In the genomic region with DNA sequence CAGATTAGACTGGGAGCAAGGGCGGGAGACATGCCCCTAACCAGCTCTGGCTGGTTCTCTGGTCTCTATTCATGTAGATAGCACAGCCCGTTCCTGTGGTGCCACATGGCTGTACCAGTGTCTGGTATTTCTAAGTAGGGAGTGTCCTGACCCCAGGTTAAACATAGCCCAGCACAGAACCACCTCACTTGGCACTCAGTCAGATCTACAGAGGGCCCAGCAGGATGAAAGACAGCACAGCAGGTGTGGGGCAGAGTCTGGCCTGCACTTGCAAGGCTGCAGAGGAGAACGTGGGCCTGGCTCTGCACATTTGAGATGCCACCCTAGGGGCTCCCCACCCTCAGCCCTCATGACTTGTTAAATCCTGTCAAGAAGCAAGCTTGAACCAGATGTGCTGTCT, we compare ENCODE assay signal across 13 mouse cellular contexts. TPM values are rescaled to one million over a fixed set of nuclear protein-coding genes. Genes with fewer than 3 reads are reported as not detected.
DNase-seq lines count a peak whose midpoint lies in the region; ATAC-seq and TF ChIP-seq lines count a peak whose summit lies in the region.
"Had no signal": no experiment of that assay in that cellular context is flagged by ENCODE, and none has a peak within 500 bp of the region (broad histone marks: within the 10 kb centered on the region; RNA-seq: fewer than 3 reads in every experiment).

No protein-coding gene starts in this region.

- 29% methylated on average over 3 of the region's 3 CpGs for WGBS in kidney, adult 2 months
- 43% methylated on average over 3 of the region's 3 CpGs for WGBS in heart, embryonic 15.5 days
- WGBS in forebrain, embryonic 13.5 days: 78% methylated on average over 3 of the region's 3 CpGs

- TF ChIP-seq CTCF in kidney, adult 2 months (conservative IDR thresholded peaks at IDR 0.05; ENCODE audit: insufficient read depth, insufficient read length, low read depth, low read length): no peak

- H3K4me2 ChIP-seq in heart, embryonic 15.5 days: peak overlapping the region; percentile 94
- no peak overlapping the region for H3K4me2 ChIP-seq in forebrain, embryonic 13.5 days

- H3K27me3 ChIP-seq in kidney, adult 2 months (replicated peaks; ENCODE audit: control insufficient read depth, insufficient read depth, low read length): no peaks in the 10 kb centered on the region
- no peaks in the 10 kb centered on the region for H3K27me3 ChIP-seq in heart, embryonic 15.5 days
- no peaks in the 10 kb centered on the region for H3K27me3 ChIP-seq in forebrain, embryonic 13.5 days

- no peaks in the 10 kb centered on the region; the same call in 1 of the 2 replicates for H3K36me3 ChIP-seq in kidney, adult 2 months (ENCODE audit: control insufficient read depth, insufficient read depth, low read length)
- peaks cover 30% of the 10 kb centered on the region for H3K36me3 ChIP-seq in heart, embryonic 15.5 days
- H3K36me3 ChIP-seq in forebrain, embryonic 13.5 days (ENCODE audit: poor library complexity, severe bottlenecking): peaks cover 66% of the 10 kb centered on the region

- ATAC-seq in heart, embryonic 15.5 days (replicated peaks; ENCODE audit: insufficient number of reproducible peaks, insufficient read depth, low FRiP score, low read depth): 0 out of 2 replicates have a peak, but pooled peaks have one; percentile 24
- no peak for ATAC-seq in forebrain, embryonic 13.5 days
- no peak for ATAC-seq in granulocyte monocyte progenitor cell, adult 5-6 weeks (replicated peaks; ENCODE audit: poor library complexity, severe bottlenecking)

- no peak overlapping the region for H3K4me3 ChIP-seq in kidney, adult 2 months (ENCODE audit: insufficient read depth, low read depth, low read length)
- 0 out of 2 replicates have a peak overlapping the region, but pooled peaks have one; percentile 7 for H3K4me3 ChIP-seq in heart, embryonic 15.5 days
- no peak overlapping the region for H3K4me3 ChIP-seq in forebrain, embryonic 13.5 days

- peak overlapping the region; percentile 41; the same call in 1 of the 2 replicates for H3K9ac ChIP-seq in heart, embryonic 15.5 days
- no peak overlapping the region for H3K9ac ChIP-seq in forebrain, embryonic 13.5 days

- no peak for TF ChIP-seq POLR2A in kidney, adult 2 months (IDR thresholded peaks at IDR 0.05; ENCODE audit: low read depth, low read length)

- no peaks in the 10 kb centered on the region for H3K9me3 ChIP-seq in heart, embryonic 15.5 days (replicated peaks)
- H3K9me3 ChIP-seq in forebrain, embryonic 13.5 days (replicated peaks): no peaks in the 10 kb centered on the region

- no peak overlapping the region for H3K27ac ChIP-seq in kidney, adult 2 months (ENCODE audit: insufficient read depth, low read depth, low read length)
- peak overlapping the region; percentile 85 for H3K27ac ChIP-seq in heart, embryonic 15.5 days
- H3K27ac ChIP-seq in forebrain, embryonic 13.5 days: no peak overlapping the region
- H3K27ac ChIP-seq: macrophage had no signal

- DNase-seq in kidney, adult 2 months: peak; percentile 72
- no peak for DNase-seq in kidney, adult 8-10 months
- DNase-seq in A20 (ENCODE audit: low read depth, low spot score): peak; percentile 80
- peak; percentile 47 for DNase-seq in ES-CJ7 (ENCODE audit: low read depth, low spot score)
- DNase-seq in frontal cortex, postnatal 36 days (ENCODE audit: low spot score in 2 of 2): no peak
- DNase-seq: adrenal gland, adult 8-10 months; thymus, postnatal 36 days had no signal

- peaks cover 26% of the 10 kb centered on the region for H3K4me1 ChIP-seq in kidney, adult 2 months (ENCODE audit: control insufficient read depth, insufficient read depth, low read length)
- peaks cover 69% of the 10 kb centered on the region for H3K4me1 ChIP-seq in heart, embryonic 15.5 days (replicated peaks)
- H3K4me1 ChIP-seq in forebrain, embryonic 13.5 days: peaks cover 52% of the 10 kb centered on the region

RNA-seq across cellular contexts. Expression of gene Fem1a, which starts 4.6 kb away (rescaled TPM):
- polyA plus RNA-seq in kidney, adult 2 months (2012; rRNA removed): 23.7 and 28.2 TPM in 2 replicates
- polyA plus RNA-seq in heart, embryonic 15.5 days (2015; fragmentation: Nextera tagmentation; extraction: Ambion mirVana): 19.4 and 22.5 TPM in 2 replicates
- 16.5 and 19.3 TPM in 2 replicates for polyA plus RNA-seq in forebrain, embryonic 13.5 days (2015; fragmentation: Nextera tagmentation; extraction: Ambion mirVana)
- 16.8 and 17.3 TPM in 2 replicates for total RNA-seq in granulocyte monocyte progenitor cell, adult 5-6 weeks (2014; fragmentation: Nextera tagmentation)
- 25.6 and 26.5 TPM in 2 replicates for total RNA-seq in granulocyte monocyte progenitor cell, adult 5-6 weeks (2017)

RNA-seq across cellular contexts. Expression of gene Ticam1, which starts 15.4 kb away (rescaled TPM):
- polyA plus RNA-seq in kidney, adult 2 months (2012; rRNA removed): 33.3 and 34.7 TPM in 2 replicates
- 6.9 and 8.3 TPM in 2 replicates for polyA plus RNA-seq in heart, embryonic 15.5 days (2015; fragmentation: Nextera tagmentation; extraction: Ambion mirVana)
- polyA plus RNA-seq in forebrain, embryonic 13.5 days (2015; fragmentation: Nextera tagmentation; extraction: Ambion mirVana): 1.4 and 1.6 TPM in 2 replicates
- total RNA-seq in granulocyte monocyte progenitor cell, adult 5-6 weeks (2014; fragmentation: Nextera tagmentation): 8.2 and 14.5 TPM in 2 replicates
- total RNA-seq in granulocyte monocyte progenitor cell, adult 5-6 weeks (2017): 2.7 and 6.1 TPM in 2 replicates

RNA-seq across cellular contexts. Expression of gene Plin3, which starts 31.5 kb away (rescaled TPM):
- polyA plus RNA-seq in kidney, adult 2 months (2012; rRNA removed): 34.8 and 43.1 TPM in 2 replicates
- 61.1 and 78.3 TPM in 2 replicates for polyA plus RNA-seq in heart, embryonic 15.5 days (2015; fragmentation: Nextera tagmentation; extraction: Ambion mirVana)
- 18.3 and 21.8 TPM in 2 replicates for polyA plus RNA-seq in forebrain, embryonic 13.5 days (2015; fragmentation: Nextera tagmentation; extraction: Ambion mirVana)
- 17.0 and 19.3 TPM in 2 replicates for total RNA-seq in granulocyte monocyte progenitor cell, adult 5-6 weeks (2014; fragmentation: Nextera tagmentation)
- total RNA-seq in granulocyte monocyte progenitor cell, adult 5-6 weeks (2017): 29.0 and 29.2 TPM in 2 replicates

RNA-seq across cellular contexts. Expression of gene Arrdc5, which starts 38.9 kb away (rescaled TPM):
- polyA plus RNA-seq in kidney, adult 2 months (2012; rRNA removed): not detected in 2 replicates
- polyA plus RNA-seq in heart, embryonic 15.5 days (2015; fragmentation: Nextera tagmentation; extraction: Ambion mirVana): 0.13 TPM in 1 of 2 replicates, not detected in the other
- not detected in 2 replicates for polyA plus RNA-seq in forebrain, embryonic 13.5 days (2015; fragmentation: Nextera tagmentation; extraction: Ambion mirVana)
- not detected in 2 replicates for total RNA-seq in granulocyte monocyte progenitor cell, adult 5-6 weeks (2014; fragmentation: Nextera tagmentation)
- total RNA-seq in granulocyte monocyte progenitor cell, adult 5-6 weeks (2017): not detected in 2 replicates
- total RNA-seq: adrenal gland, adult 8-10 months; layer of hippocampus, adult 8-10 months had no signal
- polyA plus RNA-seq: limb, embryonic 14.5 days; macrophage had no signal

RNA-seq across cellular contexts. Expression of gene Uhrf1, which starts 42.0 kb away (rescaled TPM):
- polyA plus RNA-seq in kidney, adult 2 months (2012; rRNA removed): 1.2 and 2.3 TPM in 2 replicates
- 51.3 and 83.9 TPM in 2 replicates for polyA plus RNA-seq in heart, embryonic 15.5 days (2015; fragmentation: Nextera tagmentation; extraction: Ambion mirVana)
- polyA plus RNA-seq in forebrain, embryonic 13.5 days (2015; fragmentation: Nextera tagmentation; extraction: Ambion mirVana): 119 and 138 TPM in 2 replicates
- 149 and 159 TPM in 2 replicates for total RNA-seq in granulocyte monocyte progenitor cell, adult 5-6 weeks (2014; fragmentation: Nextera tagmentation)
- total RNA-seq in granulocyte monocyte progenitor cell, adult 5-6 weeks (2017): 168 and 171 TPM in 2 replicates

Comparison
In these comparisons a context has a peak if more than half of its experiments do, and no peak if none do; other contexts are left out.
1. DNase-seq: peak in kidney, adult 2 months (single experiment), A20 (single experiment) and ES-CJ7 (single experiment); none in kidney, adult 8-10 months (0 of 2) and frontal cortex, postnatal 36 days (0 of 2).